Mouse (Mus musculus) midbrain, embryonic 16.5 days (tissue): ENCODE data around the gene Fndc4. TPM values are rescaled to one million over a fixed set of nuclear protein-coding genes. Genes with fewer than 3 reads are reported as not detected.

Experiments
- ATAC-seq: fragments of 200-750 bp; cut with Nextera tagmentation; 2 replicates; pipeline ENCODE4 v1.8.0; 2017; ENCODE audit warnings: moderate TSS enrichment
- H3K27ac ChIP-seq: fragments of 300-500 bp; sonication (generic); 2 replicates; pipeline ENCODE4 v1.5.1; 2014; ENCODE audit warnings: mild to moderate bottlenecking, low read length, mixed read lengths
- H3K27me3 ChIP-seq: fragments of 300-500 bp; sonication (generic); 2 replicates; pipeline ENCODE4 v1.6.1; 2014; ENCODE audit warnings: low read depth, low read length, mixed read lengths; ENCODE audit not compliant: control insufficient read depth, insufficient read depth
- H3K36me3 ChIP-seq: fragments of 300-500 bp; sonication (generic); 2 replicates; pipeline ENCODE4 v1.6.1; 2014; ENCODE audit warnings: mild to moderate bottlenecking, low read length, moderate library complexity, mixed read lengths; ENCODE audit not compliant: control insufficient read depth, insufficient read depth
- H3K4me1 ChIP-seq: fragments of 300-500 bp; sonication (generic); 2 replicates; pipeline ENCODE4 v1.6.1; 2014; ENCODE audit warnings: mild to moderate bottlenecking, low read length, mixed read lengths; ENCODE audit not compliant: control insufficient read depth, insufficient read depth
- H3K4me2 ChIP-seq: fragments of 300-500 bp; sonication (generic); 2 replicates; pipeline ENCODE4 v1.6.1; 2014; ENCODE audit warnings: mild to moderate bottlenecking, low read length, mixed read lengths
- H3K4me3 ChIP-seq: fragments of 300-500 bp; sonication (generic); 2 replicates; pipeline ENCODE4 v1.5.1; 2014; ENCODE audit warnings: low read depth, mild to moderate bottlenecking, low read length, moderate library complexity, mixed read lengths
- H3K9ac ChIP-seq: fragments of 300-500 bp; sonication (generic); 2 replicates; pipeline ENCODE4 v1.6.1; 2014; ENCODE audit warnings: low read depth, low read length, mixed read lengths
- H3K9me3 ChIP-seq: fragments of 300-500 bp; sonication (generic); replicated peaks from 2 replicates; pipeline ENCODE4 v1.6.1; 2014; ENCODE audit warnings: mild to moderate bottlenecking, low read length, mixed read lengths; ENCODE audit not compliant: control insufficient read depth, poor library complexity, severe bottlenecking
- whole genome bisulfite sequencing: fragments of 180-500 bp; shearing (Covaris S2); extraction: QIAGEN DNeasy Blood & Tissue Kit; methylation state at CpG from one replicate; pipeline ENCODE4 v1.1.7; 2014; 5-methylcytosine and 5-hydroxymethylcytosine counted together
- polyA plus RNA-seq: library from polyadenylated mRNA; unstranded; fragments of >200 nt; fragmentation: Nextera tagmentation; extraction: Ambion mirVana; gene quantifications from 2 replicates; pipeline ENCODE4 v1.2.1, GENCODE M21; 2015

The Fndc4 gene
- polyA plus RNA-seq, 1 experiment from 2014 or later: 97.6 TPM

GRCm38 (mm10) chr5:31253806-31254205, 42.1 kb downstream of the Fndc4 start:
- Histone ChIP-seq H3K4me1 (no peaks in the 10 kb centered on the region), H3K4me3 (no peak overlapping the region), H3K36me3 (peaks cover 35% of the 10 kb centered on the region), H3K9me3 (no peaks in the 10 kb centered on the region), H3K27ac (no peak overlapping the region), H3K4me2 (no peak overlapping the region), H3K9ac (no peak overlapping the region), H3K27me3 (no peaks in the 10 kb centered on the region)
- no peak for ATAC-seq
- WGBS: 97% methylated on average over 8 of the region's 8 CpGs

GRCm38 (mm10) chr5:31252795-31253545, 42.9 kb downstream of the Fndc4 start:
- peaks cover 36% of the 10 kb centered on the region for H3K36me3 ChIP-seq
- no peak for ATAC-seq
- no peak overlapping the region for H3K9ac ChIP-seq
- no peaks in the 10 kb centered on the region for H3K27me3 ChIP-seq
- no peaks in the 10 kb centered on the region for H3K9me3 ChIP-seq
- WGBS: 83% methylated on average over 16 of the region's 16 CpGs
- no peak overlapping the region for H3K27ac ChIP-seq
- H3K4me3 ChIP-seq: no peak overlapping the region
- H3K4me1 ChIP-seq: no peaks in the 10 kb centered on the region
- no peak overlapping the region for H3K4me2 ChIP-seq

- Histone ChIP-seq H3K4me3 (no peak overlapping the region), H3K9me3 (no peaks in the 10 kb centered on the region), H3K36me3 (peaks cover 40% of the 10 kb centered on the region), H3K9ac (no peak overlapping the region), H3K4me1 (no peaks in the 10 kb centered on the region), H3K27ac (no peak overlapping the region), H3K27me3 (no peaks in the 10 kb centered on the region), H3K4me2 (no peak overlapping the region)
- WGBS: 54% methylated on average over 10 of the region's 10 CpGs
- 0 out of 2 replicates have a peak, but pooled peaks have one; percentile 3 for ATAC-seq
Measured at GRCm38 (mm10) chr5:31252151-31252550, 43.7 kb downstream of the Fndc4 start.

GRCm38 (mm10) chr5:31251541-31252101, 44.3 kb downstream of the Fndc4 start, which contains the start of gene Krtcap3:
Krtcap3 (plus strand) TSS chr5:31251691.
- 0 out of 2 replicates have a peak within 1 kb of the TSS, but pooled peaks have one; percentile 14 for H3K9ac ChIP-seq

GRCm38 (mm10) chr5:31250716-31251115, 45.2 kb downstream of the Fndc4 start:
- H3K36me3 ChIP-seq: peaks cover 41% of the 10 kb centered on the region

More at GRCm38 (mm10) chr5:31251541-31252101, 44.3 kb downstream of the Fndc4 start, which contains the start of gene Krtcap3:
- 13% methylated on average over 42 of the region's 47 CpGs for WGBS
- H3K27ac ChIP-seq: no peak within 1 kb of the TSS
- H3K4me3 ChIP-seq: no peak within 1 kb of the TSS
- H3K4me2 ChIP-seq: no peak within 1 kb of the TSS
- H3K9me3 ChIP-seq: no peaks in the 10 kb centered on the region
- H3K36me3 ChIP-seq: peaks cover 37% of the 10 kb centered on the region
- H3K27me3 ChIP-seq: no peaks in the 10 kb centered on the region
- no peaks in the 10 kb centered on the region for H3K4me1 ChIP-seq
- 0 out of 2 replicates have a peak, but pooled peaks have one; percentile 37 for ATAC-seq

More at GRCm38 (mm10) chr5:31250716-31251115, 45.2 kb downstream of the Fndc4 start:
- Histone ChIP-seq H3K27me3 (no peaks in the 10 kb centered on the region), H3K9me3 (no peaks in the 10 kb centered on the region), H3K4me1 (no peaks in the 10 kb centered on the region), H3K27ac (no peak overlapping the region), H3K4me2 (no peak overlapping the region), H3K9ac (no peak overlapping the region), H3K4me3 (no peak overlapping the region)
- ATAC-seq: peak; percentile 41; the same call in 1 of the 2 replicates
- 54% methylated on average over 4 of the region's 4 CpGs for WGBS

Other genes with a start within 250 kb of the Fndc4 start
- gene Atraid, start 247.8 kb downstream of the Fndc4 start, polyA plus RNA-seq: 171 and 182 TPM in 2 replicates
- gene Slc5a6, start 247.2 kb downstream of the Fndc4 start, polyA plus RNA-seq: 29.4 and 30.3 TPM in 2 replicates
- 14.5 and 14.8 TPM in 2 replicates for gene Cad, start 241.3 kb downstream of the Fndc4 start, polyA plus RNA-seq
- not detected in 2 replicates for gene Dnajc5g, start 189.8 kb downstream of the Fndc4 start, polyA plus RNA-seq
- 15.6 and 18.0 TPM in 2 replicates for gene Slc30a3, start 187.8 kb downstream of the Fndc4 start, polyA plus RNA-seq
- gene Trim54, start 179.4 kb downstream of the Fndc4 start, polyA plus RNA-seq: not detected in 2 replicates
- not detected in 2 replicates for gene Ucn, start 157.3 kb downstream of the Fndc4 start, polyA plus RNA-seq
- 48.1 and 54.2 TPM in 2 replicates for gene Mpv17, start 141.8 kb downstream of the Fndc4 start, polyA plus RNA-seq
- 1.9 and 2.8 TPM in 2 replicates for gene Gm29609, start 116.2 kb downstream of the Fndc4 start, polyA plus RNA-seq
- 61.7 and 63.6 TPM in 2 replicates for gene Gtf3c2, start 115.9 kb downstream of the Fndc4 start, polyA plus RNA-seq
- gene Snx17, start 102.9 kb downstream of the Fndc4 start, polyA plus RNA-seq: 117 and 125 TPM in 2 replicates
- gene Eif2b4, start 102.7 kb downstream of the Fndc4 start, polyA plus RNA-seq: 81.5 and 93.8 TPM in 2 replicates
- gene Zfp513, start 93.8 kb downstream of the Fndc4 start, polyA plus RNA-seq: 12.6 and 14.3 TPM in 2 replicates
- gene Ppm1g, start 75.4 kb downstream of the Fndc4 start, polyA plus RNA-seq: 183 and 186 TPM in 2 replicates
- gene Nrbp1, start 55.2 kb downstream of the Fndc4 start, polyA plus RNA-seq: 156 and 165 TPM in 2 replicates
- 0.62 and 0.71 TPM in 2 replicates for gene Gm9970, start 54.8 kb downstream of the Fndc4 start, polyA plus RNA-seq
- 2.1 and 2.2 TPM in 2 replicates for gene Krtcap3, start 44.4 kb downstream of the Fndc4 start, polyA plus RNA-seq
- gene Ift172, start 5.0 kb downstream of the Fndc4 start, polyA plus RNA-seq: 32.3 and 40.0 TPM in 2 replicates
- gene Gckr, start 1.4 kb upstream of the Fndc4 start, polyA plus RNA-seq: 0.42 and 1.6 TPM in 2 replicates
- 142 and 146 TPM in 2 replicates for gene Zfp512, start 156.4 kb upstream of the Fndc4 start, polyA plus RNA-seq
- gene 4930548H24Rik, start 189.7 kb upstream of the Fndc4 start, polyA plus RNA-seq: 0.16 TPM in 1 of 2 replicates, not detected in the other
- gene Gpn1, start 198.7 kb upstream of the Fndc4 start, polyA plus RNA-seq: 81.6 and 89.2 TPM in 2 replicates
- gene Slc4a1ap, start 230.9 kb upstream of the Fndc4 start, polyA plus RNA-seq: 32.5 and 34.4 TPM in 2 replicates
- 25.1 and 27.8 TPM in 2 replicates for gene Supt7l, start 231.7 kb upstream of the Fndc4 start, polyA plus RNA-seq